Mouse (Mus musculus) forebrain, embryonic 15.5 days (tissue): Measurements from ENCODE around the gene Traf3ip1. TPM values are rescaled to one million over a fixed set of nuclear protein-coding genes. Genes with fewer than 3 reads are reported as not detected.

Source experiments
- ATAC-seq: fragments of 200-750 bp; cut with Nextera tagmentation; replicated peaks from 2 replicates; pipeline ENCODE4 v1.8.0; 2017; ENCODE audit warnings: mild to moderate bottlenecking, moderate TSS enrichment, moderate library complexity
- H3K27ac ChIP-seq: fragments of 300-500 bp; sonication (generic); replicated peaks from 2 replicates; pipeline ENCODE4 v1.5.1; 2015; ENCODE audit warnings: mild to moderate bottlenecking, inconsistent platforms
- H3K27me3 ChIP-seq: fragments of 300-500 bp; sonication (generic); 2 replicates; pipeline ENCODE4 v1.6.1; 2015; ENCODE audit warnings: inconsistent platforms
- H3K36me3 ChIP-seq: fragments of 300-500 bp; sonication (generic); 2 replicates; pipeline ENCODE4 v1.6.1; 2015; ENCODE audit warnings: mild to moderate bottlenecking, inconsistent platforms
- H3K4me1 ChIP-seq: fragments of 300-500 bp; sonication (generic); 2 replicates; pipeline ENCODE4 v1.6.1; 2015; ENCODE audit warnings: inconsistent platforms
- H3K4me2 ChIP-seq: fragments of 300-500 bp; sonication (generic); replicated peaks from 2 replicates; pipeline ENCODE4 v1.6.1; 2015; ENCODE audit warnings: mild to moderate bottlenecking, inconsistent platforms
- H3K4me3 ChIP-seq: fragments of 300-500 bp; sonication (generic); 2 replicates; pipeline ENCODE4 v1.5.1; 2015; ENCODE audit warnings: mild to moderate bottlenecking, inconsistent platforms
- H3K9ac ChIP-seq: fragments of 300-500 bp; sonication (generic); replicated peaks from 2 replicates; pipeline ENCODE4 v1.6.1; 2015; ENCODE audit warnings: mild to moderate bottlenecking, inconsistent platforms
- H3K9me3 ChIP-seq: fragments of 300-500 bp; sonication (generic); 2 replicates; pipeline ENCODE4 v1.6.1; 2016; ENCODE audit warnings: inconsistent platforms
- WGBS: fragments of 180-500 bp; shearing (Covaris S2); methylation state at CpG from one replicate; pipeline ENCODE4 v1.1.7; 2015; ENCODE audit warnings: mixed read lengths; 5-methylcytosine and 5-hydroxymethylcytosine counted together
- polyA plus RNA-seq: library from polyadenylated mRNA; unstranded; fragments of >200 nt; fragmentation: Nextera tagmentation; extraction: Ambion mirVana; gene quantifications from 2 replicates; pipeline ENCODE4 v1.2.1, GENCODE M21; 2015

Gene Traf3ip1
- polyA plus RNA-seq = 9.5 and 10.6 TPM in 2 replicates

DNA sequence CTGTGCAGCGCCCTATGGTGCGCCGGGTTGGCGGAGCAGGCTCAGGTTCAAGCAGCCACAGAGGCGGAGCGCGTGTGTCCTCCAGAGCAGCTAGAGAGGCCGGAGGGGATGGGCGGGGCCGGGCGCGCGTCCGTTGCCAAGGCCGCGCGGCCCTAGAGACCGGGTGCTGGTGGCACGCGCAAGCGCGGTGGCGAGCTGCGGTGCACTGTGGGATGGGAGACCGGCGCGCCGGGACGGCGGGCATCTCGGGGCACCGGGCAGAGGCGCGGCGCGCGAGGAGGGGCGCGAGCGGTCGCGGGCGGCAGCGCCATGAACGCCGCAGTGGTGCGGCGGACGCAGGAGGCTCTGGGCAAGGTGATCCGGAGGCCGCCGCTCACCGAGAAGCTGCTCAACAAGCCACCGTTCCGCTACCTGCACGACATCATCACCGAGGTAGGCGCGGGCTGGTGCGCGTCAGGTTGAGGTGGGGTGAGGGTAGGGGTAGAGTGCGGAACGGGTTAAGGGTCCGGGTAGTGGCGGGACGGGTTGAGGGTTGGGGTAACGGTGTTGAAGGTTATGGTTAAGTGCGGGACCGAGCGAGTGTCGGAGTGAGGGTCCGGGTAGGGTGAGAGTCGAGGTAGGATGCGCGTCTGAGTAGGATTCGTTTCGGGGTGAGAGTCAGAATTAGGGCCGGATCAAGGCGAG is at the start of gene Traf3ip1:
Traf3ip1 (plus strand) TSS at position 191 of the 684 bp plus-strand sequence.
- under 1% methylated on average over 79 of the region's 79 CpGs for WGBS
- peak within 1 kb of the TSS; percentile 82 for H3K4me2 ChIP-seq
- peak within 1 kb of the TSS; percentile 61 for H3K9ac ChIP-seq
- H3K9me3 ChIP-seq = no peaks in the 10 kb centered on the region
- H3K27me3 ChIP-seq = no peaks in the 10 kb centered on the region
- H3K27ac ChIP-seq = no peak within 1 kb of the TSS
- H3K4me1 ChIP-seq = peaks cover 19% of the 10 kb centered on the region
- ATAC-seq = peak; percentile 100
- H3K36me3 ChIP-seq = peaks cover 2% of the 10 kb centered on the region; the same call in 1 of the 2 replicates
- H3K4me3 ChIP-seq = peak within 1 kb of the TSS; percentile 66

DNA sequence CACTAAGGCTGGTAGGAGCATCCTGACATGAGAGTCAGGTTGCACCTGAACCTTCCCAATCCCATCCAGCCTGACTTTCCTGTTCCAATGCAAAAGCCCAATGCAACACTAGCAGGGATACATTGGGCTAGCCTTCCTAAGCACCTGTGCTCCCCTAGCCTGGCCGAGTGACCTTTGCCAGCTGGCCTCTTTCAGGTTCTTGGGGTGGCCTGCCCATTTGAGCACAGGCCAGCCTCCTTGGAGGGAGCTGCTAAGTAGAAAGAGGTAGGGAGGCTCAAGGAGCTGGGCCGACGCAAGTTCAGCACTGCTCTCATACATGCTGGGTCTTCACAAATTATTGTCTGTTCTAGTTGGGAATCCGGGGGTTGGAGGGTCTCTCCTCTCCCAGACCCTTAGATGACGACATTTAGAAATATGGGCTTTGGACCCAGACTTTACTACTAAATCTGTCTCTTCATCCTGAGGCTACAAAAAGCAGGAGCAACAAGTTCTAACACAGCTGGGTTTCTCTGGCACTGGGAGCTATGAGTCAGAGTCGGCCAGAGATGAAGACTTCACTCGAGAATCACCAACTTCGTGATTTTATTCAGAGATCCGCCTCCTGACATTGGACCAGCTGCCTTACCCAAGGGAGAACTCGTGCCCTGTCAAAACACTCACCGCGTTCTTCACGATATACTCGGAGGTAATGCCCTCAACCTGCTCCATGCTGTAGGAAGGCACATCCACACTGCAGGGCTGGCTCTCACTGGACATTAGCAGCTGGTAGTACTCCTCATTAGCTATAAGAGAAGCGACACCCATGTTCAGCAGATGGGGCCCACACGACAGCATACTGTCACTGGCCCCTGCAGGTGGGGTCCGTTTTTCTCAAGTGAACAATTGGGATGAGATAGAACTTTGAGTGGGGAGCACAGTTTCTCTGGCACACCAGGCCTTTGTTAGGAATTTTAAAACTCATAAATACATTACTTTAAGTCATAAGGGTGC is 49.3 kb upstream of the Traf3ip1 start:
- Histone ChIP-seq H3K36me3 (peaks cover 40% of the 10 kb centered on the region), H3K9ac (no peak overlapping the region), H3K27me3 (no peaks in the 10 kb centered on the region), H3K4me2 (no peak overlapping the region), H3K4me3 (no peak overlapping the region), H3K4me1 (no peaks in the 10 kb centered on the region), H3K9me3 (no peaks in the 10 kb centered on the region), H3K27ac (no peak overlapping the region)
- ATAC-seq = no peak
- WGBS = 92% methylated on average over 17 of the region's 17 CpGs

DNA sequence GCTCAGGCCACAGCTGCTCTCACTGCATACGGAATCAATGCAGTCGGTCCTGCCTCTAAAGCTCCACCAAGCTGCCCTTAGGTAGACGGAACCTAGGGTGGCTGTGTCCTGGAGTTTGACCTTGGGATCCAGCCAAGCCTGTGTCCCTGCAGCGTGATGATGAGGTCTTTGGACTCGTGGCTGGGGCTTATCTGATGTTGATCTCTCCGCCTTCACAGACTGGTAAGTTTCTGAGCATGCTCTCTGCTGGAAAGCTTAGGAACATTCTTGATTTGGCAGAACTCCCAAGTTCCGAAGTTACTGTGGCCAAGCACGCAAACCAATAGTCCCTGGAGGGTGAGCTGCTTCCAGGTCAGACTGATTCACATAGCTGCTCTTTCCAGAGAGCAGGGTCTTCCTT is 48.4 kb upstream of the Traf3ip1 start:
- H3K27me3 ChIP-seq = no peaks in the 10 kb centered on the region
- peaks cover 38% of the 10 kb centered on the region for H3K36me3 ChIP-seq
- H3K4me3 ChIP-seq = no peak overlapping the region
- H3K4me1 ChIP-seq = no peaks in the 10 kb centered on the region
- H3K9me3 ChIP-seq = no peaks in the 10 kb centered on the region
- no peak for ATAC-seq
- no peak overlapping the region for H3K9ac ChIP-seq
- no peak overlapping the region for H3K27ac ChIP-seq
- no peak overlapping the region for H3K4me2 ChIP-seq
- WGBS = 80% methylated on average over 8 of the region's 8 CpGs

DNA sequence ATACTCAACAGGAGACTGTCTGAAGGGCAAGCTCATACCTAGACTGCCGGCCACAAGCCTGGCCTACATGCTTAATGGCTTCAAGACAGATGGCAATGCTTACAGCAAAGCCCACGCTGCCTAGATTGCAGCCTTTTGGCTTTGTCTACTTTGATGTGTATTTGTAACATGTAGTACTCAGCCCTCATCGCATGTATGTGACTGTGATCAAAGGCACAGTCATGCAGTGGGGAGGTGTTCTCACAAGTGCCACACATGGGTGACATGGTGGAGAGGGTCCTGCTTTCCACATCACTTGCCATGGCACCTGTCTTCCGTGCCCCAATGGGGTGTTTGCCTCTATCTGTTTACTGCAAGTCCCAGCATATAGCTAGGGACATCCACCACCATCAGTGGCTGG is 47.9 kb upstream of the Traf3ip1 start:
- peaks cover 36% of the 10 kb centered on the region for H3K36me3 ChIP-seq
- no peak overlapping the region for H3K4me2 ChIP-seq
- 89% methylated on average over 4 of the region's 4 CpGs for WGBS
- no peak overlapping the region for H3K4me3 ChIP-seq
- H3K4me1 ChIP-seq = no peaks in the 10 kb centered on the region
- no peaks in the 10 kb centered on the region for H3K9me3 ChIP-seq
- no peak for ATAC-seq
- no peak overlapping the region for H3K9ac ChIP-seq
- H3K27me3 ChIP-seq = no peaks in the 10 kb centered on the region
- no peak overlapping the region for H3K27ac ChIP-seq

DNA sequence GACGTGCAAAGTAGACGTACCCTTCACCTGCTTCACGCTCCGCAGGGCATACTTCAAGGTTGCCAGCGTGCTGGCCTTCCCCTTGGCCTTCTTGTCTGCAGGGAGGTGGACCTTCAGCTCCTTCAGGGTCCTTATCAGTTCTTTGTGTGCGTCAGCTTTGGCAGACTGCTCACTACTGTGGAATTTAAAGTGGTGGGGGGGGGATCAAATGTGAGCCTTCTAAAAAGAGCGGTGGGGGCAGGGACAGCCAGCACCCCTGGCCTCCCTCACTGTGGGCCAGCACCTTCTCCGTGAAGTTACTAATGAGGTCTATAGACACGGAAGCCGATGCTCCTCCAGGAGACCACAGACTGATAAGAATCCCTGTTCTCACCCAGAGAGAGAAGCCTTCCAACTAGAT is 45.8 kb upstream of the Traf3ip1 start:
- 95% methylated on average over 10 of the region's 10 CpGs for WGBS
- H3K9me3 ChIP-seq = no peaks in the 10 kb centered on the region
- H3K9ac ChIP-seq = no peak overlapping the region
- no peak for ATAC-seq
- H3K27ac ChIP-seq = no peak overlapping the region
- no peaks in the 10 kb centered on the region for H3K4me1 ChIP-seq
- H3K27me3 ChIP-seq = no peaks in the 10 kb centered on the region
- no peak overlapping the region for H3K4me2 ChIP-seq
- H3K36me3 ChIP-seq = peaks cover 35% of the 10 kb centered on the region
- no peak overlapping the region for H3K4me3 ChIP-seq

DNA sequence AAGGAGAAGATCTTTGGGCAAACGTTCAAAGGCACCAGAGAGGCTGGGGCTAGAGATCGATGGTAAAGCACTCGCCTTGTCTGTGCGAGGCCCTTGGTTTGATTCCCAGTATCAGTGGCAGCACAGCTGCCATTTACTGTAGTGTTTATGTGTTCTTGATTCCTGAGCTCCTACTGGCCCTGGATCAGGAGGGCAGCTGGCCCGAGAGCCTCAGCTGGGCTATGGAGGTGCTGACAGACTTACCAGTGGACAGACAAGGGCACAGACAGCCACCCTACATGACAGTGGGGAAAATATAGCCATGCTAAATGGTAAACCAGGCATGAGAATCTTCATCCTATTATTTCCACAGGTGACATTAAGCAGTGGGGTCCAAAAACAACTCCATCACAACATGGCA is 43.6 kb upstream of the Traf3ip1 start:
- Histone ChIP-seq H3K4me2 (no peak overlapping the region), H3K27ac (no peak overlapping the region), H3K4me1 (peaks cover 13% of the 10 kb centered on the region), H3K27me3 (no peaks in the 10 kb centered on the region), H3K36me3 (peaks cover 16% of the 10 kb centered on the region), H3K9me3 (no peaks in the 10 kb centered on the region), H3K4me3 (no peak overlapping the region), H3K9ac (no peak overlapping the region)
- ATAC-seq = no peak
- 90% methylated on average over 5 of the region's 5 CpGs for WGBS

DNA sequence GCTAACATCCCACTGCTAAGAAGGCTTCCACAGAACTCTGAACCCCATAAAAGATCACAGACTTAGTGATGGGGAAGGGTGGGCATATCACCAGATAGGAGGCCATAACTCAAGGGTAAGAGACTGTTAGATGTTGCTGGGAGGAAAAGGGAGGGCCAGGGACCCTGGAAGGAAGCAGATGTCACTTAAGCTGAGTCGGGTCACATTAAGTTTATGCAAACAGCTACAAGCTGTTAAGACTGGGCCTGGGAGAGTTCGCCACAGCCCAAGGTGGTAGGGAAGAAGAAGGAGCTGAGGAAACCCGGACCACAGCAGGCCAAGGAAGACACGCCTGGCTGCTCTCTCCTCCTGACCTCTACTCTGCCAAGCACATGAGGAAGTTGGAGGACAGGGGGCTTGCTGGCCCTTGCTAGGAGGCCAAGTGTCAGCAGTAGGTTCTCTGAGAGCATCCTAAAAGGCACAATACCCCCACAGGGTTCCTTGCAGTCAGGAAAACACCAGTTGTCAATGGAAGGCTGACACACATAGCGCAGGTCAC is 42.8 kb upstream of the Traf3ip1 start:
- Histone ChIP-seq H3K27ac (no peak overlapping the region), H3K27me3 (no peaks in the 10 kb centered on the region), H3K9ac (no peak overlapping the region), H3K4me2 (no peak overlapping the region), H3K36me3 (peaks cover 16% of the 10 kb centered on the region), H3K9me3 (no peaks in the 10 kb centered on the region), H3K4me1 (peaks cover 20% of the 10 kb centered on the region), H3K4me3 (no peak overlapping the region)
- ATAC-seq = no peak
- 84% methylated on average over 5 of the region's 5 CpGs for WGBS

DNA sequence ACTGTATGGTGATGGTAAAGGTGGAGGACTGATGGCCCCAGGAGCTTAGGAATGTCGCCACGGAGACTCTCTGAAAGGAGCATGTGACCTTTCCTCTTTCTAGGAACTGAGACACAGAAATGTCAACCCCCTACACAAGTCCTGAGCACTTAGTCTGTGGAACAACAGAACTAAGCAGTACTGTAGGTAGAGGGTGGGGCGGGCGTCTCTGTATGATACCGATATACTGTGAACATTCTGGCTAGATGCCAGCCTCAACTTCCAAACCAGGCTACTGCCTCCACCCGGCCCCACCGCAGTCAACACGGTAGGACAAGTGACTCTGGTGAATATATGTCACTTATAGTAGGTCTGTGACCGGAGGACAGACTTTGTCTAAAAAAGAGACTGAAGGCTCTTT is 40.5 kb upstream of the Traf3ip1 start:
- no peak for ATAC-seq
- Histone ChIP-seq H3K27ac (no peak overlapping the region), H3K36me3 (peaks cover 4% of the 10 kb centered on the region; the same call in 1 of the 2 replicates), H3K4me2 (no peak overlapping the region), H3K4me3 (no peak overlapping the region), H3K4me1 (peaks cover 42% of the 10 kb centered on the region), H3K9ac (no peak overlapping the region), H3K9me3 (no peaks in the 10 kb centered on the region), H3K27me3 (no peaks in the 10 kb centered on the region)
- WGBS = 86% methylated on average over 9 of the region's 9 CpGs

DNA sequence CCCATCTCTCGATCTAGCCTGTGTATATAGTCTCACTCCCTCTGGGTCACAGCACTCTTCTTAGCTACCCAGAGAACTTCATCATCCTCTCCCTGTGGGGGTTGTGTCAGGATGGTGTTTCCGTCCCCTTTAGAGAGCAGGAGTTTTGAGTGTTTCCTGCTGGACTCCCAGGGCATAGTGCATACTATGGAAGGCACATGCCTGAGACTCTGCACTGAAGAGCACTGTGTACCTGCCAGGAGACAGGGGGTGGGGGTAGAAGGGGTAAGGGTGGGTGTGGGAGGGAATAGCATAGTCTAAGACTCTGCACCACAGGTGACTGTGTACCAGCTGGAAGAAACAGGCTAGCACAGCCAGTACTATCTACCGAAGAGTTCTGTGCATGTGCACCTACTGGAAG is 40.1 kb upstream of the Traf3ip1 start:
- Histone ChIP-seq H3K27ac (no peak overlapping the region), H3K4me2 (no peak overlapping the region), H3K36me3 (peaks cover 2% of the 10 kb centered on the region; the same call in 1 of the 2 replicates), H3K4me3 (no peak overlapping the region), H3K9ac (no peak overlapping the region), H3K9me3 (no peaks in the 10 kb centered on the region), H3K27me3 (no peaks in the 10 kb centered on the region), H3K4me1 (peaks cover 42% of the 10 kb centered on the region)
- no peak for ATAC-seq
- WGBS = 89% methylated on average over 3 of the region's 3 CpGs

DNA sequence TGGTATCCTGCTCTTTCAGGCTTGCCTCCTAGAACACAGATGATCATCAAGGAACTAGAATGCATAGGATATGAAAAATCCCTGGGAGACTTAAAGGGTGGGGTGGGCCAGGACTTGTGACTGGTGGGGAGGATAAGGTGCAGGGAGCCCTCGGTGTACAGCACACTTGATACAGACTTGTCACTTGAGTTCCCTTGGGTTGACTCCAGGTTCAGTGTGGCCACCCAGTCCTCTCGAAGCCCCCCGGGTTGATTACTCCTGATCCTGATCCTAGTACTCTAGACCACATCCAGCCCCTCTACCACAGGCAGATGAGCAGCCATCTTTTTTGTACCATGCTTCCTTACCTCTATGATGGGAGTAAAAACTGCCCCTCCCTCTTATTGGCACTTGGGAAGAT is 39.5 kb upstream of the Traf3ip1 start:
- H3K36me3 ChIP-seq = no peaks in the 10 kb centered on the region
- no peaks in the 10 kb centered on the region for H3K9me3 ChIP-seq
- no peak overlapping the region for H3K4me2 ChIP-seq
- 90% methylated on average over 3 of the region's 3 CpGs for WGBS
- peaks cover 46% of the 10 kb centered on the region for H3K4me1 ChIP-seq
- no peaks in the 10 kb centered on the region for H3K27me3 ChIP-seq
- no peak overlapping the region for H3K9ac ChIP-seq
- H3K4me3 ChIP-seq = no peak overlapping the region
- H3K27ac ChIP-seq = no peak overlapping the region
- no peak for ATAC-seq

DNA sequence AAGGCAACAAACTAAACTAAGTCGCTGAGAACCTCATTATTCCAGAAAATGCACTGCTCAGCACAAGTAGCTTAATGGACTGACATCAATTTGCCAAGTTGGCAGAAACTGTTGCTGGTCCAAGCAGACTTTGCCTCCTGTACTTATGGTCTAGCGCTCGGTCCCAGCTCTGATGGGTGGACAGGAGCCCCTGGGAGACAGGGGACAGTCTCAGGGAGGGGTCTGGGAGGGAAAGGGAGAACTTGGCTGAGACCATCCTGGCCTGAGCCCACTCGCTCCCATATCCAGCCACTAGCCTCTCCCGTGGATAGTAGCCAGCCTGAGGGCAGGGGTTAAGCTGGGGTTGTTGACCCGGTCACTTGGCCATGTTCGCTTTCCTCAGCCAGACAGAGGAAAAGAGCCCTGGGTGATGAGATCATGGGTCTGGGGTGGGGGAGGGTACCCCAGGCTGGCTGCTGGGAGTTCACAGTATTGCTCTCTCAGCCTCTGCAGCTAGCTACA is 38.7 kb upstream of the Traf3ip1 start:
- Histone ChIP-seq H3K27me3 (no peaks in the 10 kb centered on the region), H3K4me2 (peak overlapping the region; percentile 0; the same call in 1 of the 2 replicates), H3K4me1 (peaks cover 48% of the 10 kb centered on the region), H3K9me3 (no peaks in the 10 kb centered on the region), H3K36me3 (no peaks in the 10 kb centered on the region), H3K27ac (peak overlapping the region; percentile 24), H3K4me3 (no peak overlapping the region), H3K9ac (no peak overlapping the region)
- WGBS = 39% methylated on average over 7 of the region's 7 CpGs
- no peak for ATAC-seq

DNA sequence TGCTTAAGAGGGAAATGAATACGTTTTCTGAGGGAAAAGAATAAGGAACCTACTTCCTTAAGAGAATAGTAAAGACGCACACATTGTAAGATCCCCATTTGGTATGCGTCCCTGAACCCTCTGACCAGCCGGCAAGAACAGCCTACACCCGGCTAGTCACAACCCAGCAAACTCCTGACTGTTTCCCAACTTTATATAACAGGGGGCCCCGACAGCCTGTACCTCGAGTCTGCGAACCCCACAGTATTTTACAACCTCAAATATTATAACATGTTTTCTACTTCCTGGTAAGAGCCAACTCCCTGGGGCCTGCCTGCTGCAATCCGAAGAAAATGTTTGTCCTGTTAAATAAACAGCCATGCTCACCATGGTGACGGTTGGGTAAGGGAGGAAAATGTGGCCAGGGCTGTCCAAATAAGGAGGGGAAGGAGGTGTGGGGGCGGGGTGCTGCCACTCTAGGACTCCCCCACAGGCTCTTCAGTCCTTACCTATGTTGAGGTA is 38.1 kb upstream of the Traf3ip1 start:
- whole genome bisulfite sequencing = 31% methylated on average over 11 of the region's 11 CpGs
- no peak for ATAC-seq
- Histone ChIP-seq H3K27ac (peak overlapping the region; percentile 24), H3K4me3 (no peak overlapping the region), H3K36me3 (no peaks in the 10 kb centered on the region), H3K9me3 (no peaks in the 10 kb centered on the region), H3K4me1 (peaks cover 48% of the 10 kb centered on the region), H3K27me3 (no peaks in the 10 kb centered on the region), H3K9ac (no peak overlapping the region; the same call in 1 of the 2 replicates), H3K4me2 (peak overlapping the region; percentile 0; the same call in 1 of the 2 replicates)
